Mouse (Mus musculus): Measurements from ENCODE around the gene Gm4871. TPM values are rescaled to one million over a fixed set of nuclear protein-coding genes. Genes with fewer than 3 reads are reported as not detected.

The Gm4871 gene
- not detected for total RNA-seq (2023)

DNA sequence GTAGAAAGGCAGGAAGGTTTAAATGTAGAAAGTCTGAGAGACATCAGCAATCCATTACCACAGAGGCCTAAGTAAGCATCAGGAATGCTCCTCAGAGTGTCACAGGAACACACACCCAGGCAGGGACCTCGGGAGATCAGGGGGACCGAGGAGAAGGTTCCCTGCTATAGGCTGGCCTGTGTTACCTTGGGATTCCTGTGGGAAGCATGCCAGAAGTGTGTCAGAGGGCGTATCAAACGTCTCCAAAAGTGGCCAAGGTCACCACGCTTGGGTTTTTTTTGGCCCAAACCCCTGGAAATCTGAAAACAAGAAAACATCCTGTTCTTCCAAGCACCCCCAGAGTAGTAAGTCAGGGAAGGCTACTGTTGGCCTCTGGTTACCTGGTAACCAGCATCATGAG lies at the start of gene Gm4871:
TSS of gene Gm4871 (minus strand) at position 364 of the 400 bp plus-strand sequence.

DNA sequence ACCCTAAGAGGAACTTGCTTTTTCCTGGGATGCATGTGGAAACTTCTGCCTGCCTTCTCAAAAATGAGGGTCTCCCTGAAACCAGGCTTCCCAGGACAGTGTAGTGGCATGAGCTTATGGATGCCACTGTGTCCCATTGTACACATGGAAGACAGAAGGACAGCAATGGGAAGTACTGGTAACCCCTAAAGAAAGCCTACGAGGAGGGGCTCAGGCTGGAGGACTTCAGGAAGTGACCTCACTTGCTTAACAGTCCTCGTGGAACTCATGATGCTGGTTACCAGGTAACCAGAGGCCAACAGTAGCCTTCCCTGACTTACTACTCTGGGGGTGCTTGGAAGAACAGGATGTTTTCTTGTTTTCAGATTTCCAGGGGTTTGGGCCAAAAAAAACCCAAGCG lies 10.1 kb upstream of the Gm4871 start, which contains the start of gene 1700018F24Rik:
TSS of gene 1700018F24Rik (plus strand) at position 301 of the 400 bp plus-strand sequence.

Other genes starting within 250 kb of the Gm4871 start
- gene Smurf1, start 66.9 kb downstream of the Gm4871 start, total RNA-seq (2023): 69.1 TPM
- gene 1700018F24Rik, start 10.2 kb upstream of the Gm4871 start, total RNA-seq (2023): not detected
- 92.6 TPM for gene Arpc1a, start 51.1 kb upstream of the Gm4871 start, total RNA-seq (2023)
- gene Kpna7, start 51.3 kb upstream of the Gm4871 start, total RNA-seq (2023): not detected
- gene Arpc1b, start 81.5 kb upstream of the Gm4871 start, total RNA-seq (2023): 379 TPM
- 43.2 TPM for gene Pdap1, start 107.5 kb upstream of the Gm4871 start, total RNA-seq (2023)
- 224 TPM for gene Bud31, start 107.6 kb upstream of the Gm4871 start, total RNA-seq (2023)
- 22.3 TPM for gene Ptcd1, start 134.4 kb upstream of the Gm4871 start, total RNA-seq (2023)
- gene Cpsf4, start 134.5 kb upstream of the Gm4871 start, total RNA-seq (2023): 41.4 TPM
- gene Atp5j2, start 159.3 kb upstream of the Gm4871 start, total RNA-seq (2023): 148 TPM
- 49.5 TPM for gene Zkscan14, start 169.1 kb upstream of the Gm4871 start, total RNA-seq (2023)
- 10.5 TPM for gene Zkscan5, start 171.8 kb upstream of the Gm4871 start, total RNA-seq (2023)
- gene Zfp655, start 199.0 kb upstream of the Gm4871 start, total RNA-seq (2023): 68.9 TPM
- 36.8 TPM for gene Zscan25, start 247.7 kb upstream of the Gm4871 start, total RNA-seq (2023)